Mouse (Mus musculus) layer of hippocampus, adult 6 months (tissue): ENCODE measurements around the gene F2rl3. TPM values are rescaled to one million over a fixed set of nuclear protein-coding genes. Genes with fewer than 3 reads are reported as not detected.

Source experiments
- long read RNA-seq, 2 experiments: library from polyadenylated mRNA; unstranded; transcript quantifications; one replicate each; pipeline ENCODE4 v2.0.0; 2019 to 2020
- polyA plus RNA-seq: library from polyadenylated mRNA; unstranded; fragments of <200 nt; fragmentation: Nextera tagmentation; gene quantifications from 2 replicates; pipeline ENCODE4 v1.2.3, GENCODE M21; 2021

F2rl3 gene
- polyA plus RNA-seq, result 0.14 TPM in 1 of 2 replicates, not detected in the other
- long read RNA-seq, experiment 1, result 0 reads
- long read RNA-seq, experiment 2, result 0 reads

DNA sequence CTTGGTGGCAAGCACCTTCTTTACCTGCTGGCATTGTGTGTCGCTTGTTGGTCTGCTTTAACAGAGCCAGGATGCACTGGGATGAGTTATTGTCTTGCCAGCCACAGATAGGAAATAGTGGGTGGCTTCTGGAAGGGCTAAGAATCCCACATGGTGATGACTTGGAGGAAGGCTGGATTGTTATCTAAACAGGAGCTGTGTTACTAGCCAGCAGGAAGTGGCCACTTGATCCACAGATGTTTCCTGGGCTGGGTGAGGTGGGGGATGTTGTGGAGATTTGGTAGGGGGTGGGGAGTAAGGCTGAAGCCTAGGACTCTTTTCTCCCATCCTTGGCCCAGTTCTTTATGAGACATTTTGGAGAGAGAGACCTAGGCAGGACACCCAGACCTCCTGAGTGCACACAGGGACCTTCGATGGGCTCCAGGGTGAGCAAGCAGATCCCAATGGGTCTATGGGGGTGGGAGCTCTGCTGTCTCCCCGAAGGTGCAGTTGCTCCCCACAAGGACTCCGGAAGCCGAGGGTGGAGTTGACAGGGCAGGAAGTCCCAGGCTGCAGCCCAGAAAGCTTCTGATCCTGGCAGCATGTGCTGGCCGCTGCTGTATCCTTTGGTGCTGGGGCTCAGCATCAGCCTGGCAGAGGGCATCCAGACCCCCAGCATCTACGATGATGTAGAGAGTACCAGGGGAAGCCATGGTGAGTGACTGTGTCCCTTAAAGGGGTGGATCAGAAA, at the start of gene F2rl3:
Gene F2rl3, plus strand, starts transcription at position 559 of the 730 bp plus-strand sequence.

DNA sequence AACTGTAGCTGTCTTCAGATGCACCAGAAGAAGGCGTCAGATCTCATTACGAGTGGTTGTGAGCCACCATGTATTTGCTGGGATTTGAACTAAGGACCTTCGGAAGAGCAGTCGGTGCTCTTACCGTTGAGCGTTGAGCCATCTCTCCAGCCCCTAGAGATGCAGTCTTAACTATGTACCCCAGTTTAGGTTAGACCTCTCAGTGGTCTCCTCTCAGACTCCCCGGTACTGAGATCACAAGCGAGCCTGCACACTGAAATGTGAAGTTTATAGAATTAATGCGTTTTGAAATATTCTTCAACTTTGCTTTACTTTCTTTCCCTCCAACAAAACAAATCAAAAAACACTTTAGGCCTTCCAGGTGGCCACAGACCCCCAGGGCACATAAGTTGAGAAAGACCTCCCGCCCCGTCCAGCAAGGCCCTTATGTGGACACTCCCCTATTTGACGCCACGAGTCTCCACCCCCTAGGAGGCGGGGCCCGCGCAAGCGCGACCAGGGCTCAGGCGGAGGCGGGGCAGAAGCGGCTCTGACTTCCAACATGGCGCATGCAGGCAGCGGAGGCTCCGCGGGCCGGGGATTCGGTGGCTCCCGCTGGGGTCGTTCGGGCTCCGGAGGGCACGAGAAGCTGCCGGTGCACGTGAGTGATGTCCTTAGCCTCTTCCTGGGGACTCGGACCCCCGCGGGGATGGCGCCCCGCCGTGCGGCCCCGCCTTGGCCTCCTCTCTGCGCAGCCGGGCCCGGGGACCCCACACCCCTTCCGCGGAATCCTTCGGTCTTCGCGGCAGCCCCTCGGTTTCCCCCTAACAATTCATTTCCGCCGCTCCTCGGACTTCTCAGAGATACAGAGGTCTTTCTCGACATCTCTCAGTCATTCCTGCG, 38.7 kb upstream of the F2rl3 start, which contains the start of gene Sin3b:
Gene Sin3b, plus strand, starts transcription at position 517 of the 882 bp plus-strand sequence.

Other genes starting within 250 kb of the F2rl3 start
- 3.1 and 4.5 TPM in 2 replicates for gene Med26, start 213.6 kb upstream of the F2rl3 start, polyA plus RNA-seq
- gene Smim7, start 190.8 kb upstream of the F2rl3 start, polyA plus RNA-seq, result 104 and 112 TPM in 2 replicates
- 92.6 and 100 TPM in 2 replicates for gene Tmem38a, start 189.8 kb upstream of the F2rl3 start, polyA plus RNA-seq
- gene Nwd1, start 115.2 kb upstream of the F2rl3 start, polyA plus RNA-seq, result 5.3 and 6.9 TPM in 2 replicates
- gene Sin3b, start 38.6 kb upstream of the F2rl3 start, polyA plus RNA-seq, result 50.3 and 53.4 TPM in 2 replicates